Mouse (Mus musculus): ENCODE results near the gene Slc39a13. TPM values are rescaled to one million over a fixed set of nuclear protein-coding genes. Genes with fewer than 3 reads are reported as not detected.
"Not testable (repeated sequence)": the region's sequence is repeated elsewhere in the genome, so short reads cannot be mapped to it uniquely, and the experiment has no call there.

Gene Slc39a13
- polyA plus RNA-seq, 1 experiment from 2014 or later: 16.1 TPM

DNA sequence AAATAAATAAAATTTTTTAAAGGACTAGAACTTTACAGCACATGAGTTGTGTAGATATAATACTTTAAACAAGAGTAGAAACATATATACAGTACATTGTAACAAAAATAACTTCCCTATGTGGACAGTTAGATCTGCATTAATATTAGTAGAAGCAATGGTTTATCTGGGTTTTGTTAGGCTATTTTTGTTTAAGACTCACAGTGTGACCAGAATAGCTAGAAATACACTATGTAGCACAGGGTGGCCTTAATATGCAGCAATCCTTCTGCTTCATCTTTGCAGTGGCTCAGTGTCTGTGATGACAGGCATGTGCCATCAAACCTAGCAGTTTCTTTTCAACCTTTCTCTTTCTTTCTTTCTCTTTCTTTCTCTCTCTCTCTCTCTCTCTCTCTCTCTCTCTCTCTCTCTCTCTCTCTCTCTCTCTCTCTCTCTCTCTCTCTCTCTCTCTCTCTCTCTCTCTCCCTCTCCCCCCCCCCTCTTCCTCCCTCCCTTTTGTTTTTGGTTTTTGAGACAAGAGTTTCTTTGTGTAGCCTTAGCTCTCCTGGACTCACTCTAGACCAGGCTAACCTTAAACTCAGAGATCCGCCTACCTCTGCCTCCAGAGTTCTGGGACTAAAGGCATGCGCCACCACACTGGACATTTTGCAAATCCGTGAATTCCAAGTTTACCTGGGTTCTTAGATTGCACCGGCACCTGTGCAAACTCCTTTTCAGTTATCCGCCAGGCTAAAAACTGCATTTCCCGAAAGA lies 16.9 kb downstream of the Slc39a13 start:
- peaks cover 6% of the 10 kb centered on the region for H3K4me1 ChIP-seq (ENCODE audit: control insufficient read depth, insufficient read depth, low read length)
- ATAC-seq (peak; percentile 73), DNase-seq (ENCODE audit: low spot score) (no peak)
- peak overlapping the region; percentile 81 for H3K9ac ChIP-seq (ENCODE audit: low read length)
- no peaks in the 10 kb centered on the region for H3K9me3 ChIP-seq (replicated peaks; ENCODE audit: control insufficient read depth, low read length)
- H3K36me3 ChIP-seq (ENCODE audit: control insufficient read depth, insufficient read depth, low read length): peaks cover 32% of the 10 kb centered on the region
- peak overlapping the region; percentile 81; the same call in 1 of the 2 replicates for H3K27ac ChIP-seq (ENCODE audit: low read depth, low read length)
- WGBS: 0% methylated on average over 6 of the region's 6 CpGs
- peak overlapping the region; percentile 76 for H3K4me3 ChIP-seq (ENCODE audit: low read depth, low read length)
- no peaks in the 10 kb centered on the region for H3K27me3 ChIP-seq (replicated peaks; ENCODE audit: control insufficient read depth, insufficient read depth, low read length)
- peak overlapping the region; percentile 56 for H3K4me2 ChIP-seq (ENCODE audit: low read length)

DNA sequence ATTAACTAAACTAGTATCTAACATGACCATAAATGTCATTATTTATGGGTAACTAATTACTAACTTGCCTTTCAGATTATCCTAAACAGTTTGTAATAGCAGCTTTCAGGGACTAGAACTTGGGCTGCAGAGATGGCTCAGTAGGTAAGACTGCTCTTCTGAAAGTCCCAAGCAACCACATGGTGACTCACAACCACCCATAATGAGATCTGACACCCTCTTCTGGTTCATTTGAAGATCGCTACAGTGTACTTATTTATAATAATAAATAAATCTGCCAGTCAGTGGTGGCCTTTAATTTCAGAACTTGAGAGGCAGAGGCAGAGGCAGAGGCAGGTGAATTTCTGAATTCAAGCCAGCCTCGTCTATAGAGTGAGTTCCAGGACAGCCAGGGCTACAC lies 17.5 kb downstream of the Slc39a13 start:
- Histone ChIP-seq H3K27ac (ENCODE audit: low read depth, low read length) (no peak overlapping the region), H3K36me3 (ENCODE audit: control insufficient read depth, insufficient read depth, low read length) (peaks cover 25% of the 10 kb centered on the region), H3K4me1 (ENCODE audit: control insufficient read depth, insufficient read depth, low read length) (peaks cover 6% of the 10 kb centered on the region), H3K9me3 (replicated peaks; ENCODE audit: control insufficient read depth, low read length) (no peaks in the 10 kb centered on the region), H3K27me3 (replicated peaks; ENCODE audit: control insufficient read depth, insufficient read depth, low read length) (no peaks in the 10 kb centered on the region), H3K4me2 (ENCODE audit: low read length) (peak overlapping the region; percentile 56), H3K4me3 (ENCODE audit: low read depth, low read length) (peak overlapping the region; percentile 76; the same call in 1 of the 2 replicates), H3K9ac (ENCODE audit: low read length) (no peak overlapping the region)
- no peak for ATAC-seq
- WGBS: 55% methylated on average over 2 of the region's 2 CpGs
- DNase-seq (ENCODE audit: low spot score): peak; percentile 19

DNA sequence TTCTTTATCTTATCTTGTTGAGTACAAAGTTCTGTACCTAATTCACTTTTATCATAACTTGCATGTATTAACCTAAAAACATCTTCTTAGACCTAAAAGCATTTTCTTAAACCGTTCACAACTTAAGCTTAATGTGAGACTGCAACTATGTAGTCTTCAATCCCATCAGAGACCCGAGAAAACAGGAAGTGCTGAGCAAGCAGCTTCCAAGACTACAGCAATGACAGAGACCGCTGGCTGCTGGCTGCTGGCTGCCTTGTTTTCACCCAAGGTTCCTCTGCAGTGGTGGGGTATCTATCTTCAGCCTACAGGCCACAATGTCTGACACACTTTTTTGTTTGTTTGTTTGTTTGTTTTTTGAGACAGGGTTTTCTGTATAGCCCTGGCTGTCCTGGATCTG lies 18.3 kb downstream of the Slc39a13 start:
- peaks cover 17% of the 10 kb centered on the region for H3K36me3 ChIP-seq (ENCODE audit: control insufficient read depth, insufficient read depth, low read length)
- H3K4me3 ChIP-seq (ENCODE audit: low read depth, low read length): no peak overlapping the region
- WGBS: 84% methylated on average over 3 of the region's 3 CpGs
- no peak overlapping the region for H3K9ac ChIP-seq (ENCODE audit: low read length)
- H3K9me3 ChIP-seq (replicated peaks; ENCODE audit: control insufficient read depth, low read length): no peaks in the 10 kb centered on the region
- peaks cover 6% of the 10 kb centered on the region for H3K4me1 ChIP-seq (ENCODE audit: control insufficient read depth, insufficient read depth, low read length)
- no peak overlapping the region for H3K27ac ChIP-seq (ENCODE audit: low read depth, low read length)
- no peak for DNase-seq (ENCODE audit: low spot score)
- H3K27me3 ChIP-seq (replicated peaks; ENCODE audit: control insufficient read depth, insufficient read depth, low read length): no peaks in the 10 kb centered on the region
- no peak for ATAC-seq
- no peak overlapping the region for H3K4me2 ChIP-seq (ENCODE audit: low read length)

DNA sequence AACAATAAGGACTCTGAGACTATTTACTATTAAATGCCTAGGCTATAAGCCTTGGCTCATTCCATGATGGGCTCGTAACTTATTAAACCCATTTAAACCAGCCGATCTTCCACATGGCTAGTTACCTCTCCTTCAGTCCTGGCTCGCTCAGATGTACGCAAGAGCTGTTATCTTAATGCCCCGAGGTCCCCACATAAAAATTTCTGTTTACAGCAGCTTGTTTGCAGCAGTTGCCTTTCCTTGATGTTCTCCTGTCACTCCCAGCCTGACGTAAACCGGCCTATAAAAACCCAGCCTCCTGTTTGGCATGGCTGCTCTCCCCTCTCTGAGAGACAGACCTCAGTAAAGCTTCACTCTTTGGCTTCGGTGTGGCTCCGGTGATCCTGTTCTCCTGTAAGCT lies 22.9 kb downstream of the Slc39a13 start:
- Histone ChIP-seq H3K27ac (ENCODE audit: low read depth, low read length) (no peak overlapping the region), H3K9me3 (replicated peaks; ENCODE audit: control insufficient read depth, low read length) (no peaks in the 10 kb centered on the region), H3K36me3 (ENCODE audit: control insufficient read depth, insufficient read depth, low read length) (no peaks in the 10 kb centered on the region), H3K4me1 (ENCODE audit: control insufficient read depth, insufficient read depth, low read length) (no peaks in the 10 kb centered on the region), H3K4me3 (ENCODE audit: low read depth, low read length) (no peak overlapping the region), H3K9ac (ENCODE audit: low read length) (no peak overlapping the region), H3K4me2 (ENCODE audit: low read length) (no peak overlapping the region), H3K27me3 (replicated peaks; ENCODE audit: control insufficient read depth, insufficient read depth, low read length) (no peaks in the 10 kb centered on the region)
- DNase-seq (ENCODE audit: low spot score) (no peak), ATAC-seq (no peak)
- 75% methylated on average over 9 of the region's 9 CpGs for WGBS

DNA sequence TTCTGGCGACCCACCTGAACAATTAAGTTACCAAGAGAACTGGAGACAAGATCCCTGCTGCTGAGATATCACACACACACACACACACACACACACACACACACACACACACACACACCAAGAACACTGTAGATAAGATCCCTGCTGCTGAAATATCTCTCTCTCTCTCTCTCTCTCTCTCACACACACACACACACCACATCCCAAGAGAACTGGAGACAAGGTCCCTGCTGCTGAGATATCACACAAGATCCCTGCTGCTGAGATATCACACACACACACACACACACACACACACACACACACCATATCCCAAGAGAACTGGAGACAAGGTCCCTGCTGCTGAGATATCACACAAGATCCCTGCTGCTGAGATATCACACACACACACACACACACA lies 24.4 kb downstream of the Slc39a13 start:
- not testable (repeated sequence) for DNase-seq (ENCODE audit: low spot score); H3K4me3 ChIP-seq (ENCODE audit: low read depth, low read length)
- WGBS: 91% methylated on average over 1 of the region's 1 CpGs

DNA sequence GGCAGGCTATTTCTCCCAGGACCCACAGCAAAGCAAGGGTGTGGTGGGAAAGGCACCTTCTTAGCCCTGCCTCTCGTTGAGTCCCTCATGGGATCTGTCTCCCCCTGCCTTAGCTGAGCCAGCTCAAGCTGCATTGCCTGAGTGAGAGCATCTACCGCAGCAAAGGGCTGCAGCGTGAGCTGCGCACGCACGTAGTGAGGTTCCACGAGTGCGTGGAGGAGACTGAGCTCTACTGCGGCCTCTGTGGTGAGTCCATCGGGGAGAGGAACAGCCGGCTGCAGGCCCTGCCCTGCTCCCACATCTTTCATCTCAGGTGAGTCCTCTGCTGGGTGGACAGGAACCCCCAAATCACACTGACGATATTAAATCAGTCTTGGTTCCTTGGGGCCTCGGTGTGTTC lies 25.5 kb downstream of the Slc39a13 start:
- Histone ChIP-seq H3K9ac (ENCODE audit: low read length) (no peak overlapping the region), H3K36me3 (ENCODE audit: control insufficient read depth, insufficient read depth, low read length) (no peaks in the 10 kb centered on the region), H3K4me2 (ENCODE audit: low read length) (no peak overlapping the region), H3K4me3 (ENCODE audit: low read depth, low read length) (no peak overlapping the region), H3K4me1 (ENCODE audit: control insufficient read depth, insufficient read depth, low read length) (no peaks in the 10 kb centered on the region), H3K27ac (ENCODE audit: low read depth, low read length) (no peak overlapping the region), H3K27me3 (replicated peaks; ENCODE audit: control insufficient read depth, insufficient read depth, low read length) (no peaks in the 10 kb centered on the region), H3K9me3 (replicated peaks; ENCODE audit: control insufficient read depth, low read length) (no peaks in the 10 kb centered on the region)
- DNase-seq (ENCODE audit: low spot score): no peak
- no peak for ATAC-seq
- 86% methylated on average over 13 of the region's 13 CpGs for WGBS

More for the DNA sequence above, 24.4 kb downstream of the Slc39a13 start:
- not testable (repeated sequence) for H3K27me3 ChIP-seq (replicated peaks; ENCODE audit: control insufficient read depth, insufficient read depth, low read length); H3K27ac ChIP-seq (ENCODE audit: low read depth, low read length); H3K9me3 ChIP-seq (replicated peaks; ENCODE audit: control insufficient read depth, low read length); H3K9ac ChIP-seq (ENCODE audit: low read length); ATAC-seq; H3K4me1 ChIP-seq (ENCODE audit: control insufficient read depth, insufficient read depth, low read length); H3K4me2 ChIP-seq (ENCODE audit: low read length); H3K36me3 ChIP-seq (ENCODE audit: control insufficient read depth, insufficient read depth, low read length)

DNA sequence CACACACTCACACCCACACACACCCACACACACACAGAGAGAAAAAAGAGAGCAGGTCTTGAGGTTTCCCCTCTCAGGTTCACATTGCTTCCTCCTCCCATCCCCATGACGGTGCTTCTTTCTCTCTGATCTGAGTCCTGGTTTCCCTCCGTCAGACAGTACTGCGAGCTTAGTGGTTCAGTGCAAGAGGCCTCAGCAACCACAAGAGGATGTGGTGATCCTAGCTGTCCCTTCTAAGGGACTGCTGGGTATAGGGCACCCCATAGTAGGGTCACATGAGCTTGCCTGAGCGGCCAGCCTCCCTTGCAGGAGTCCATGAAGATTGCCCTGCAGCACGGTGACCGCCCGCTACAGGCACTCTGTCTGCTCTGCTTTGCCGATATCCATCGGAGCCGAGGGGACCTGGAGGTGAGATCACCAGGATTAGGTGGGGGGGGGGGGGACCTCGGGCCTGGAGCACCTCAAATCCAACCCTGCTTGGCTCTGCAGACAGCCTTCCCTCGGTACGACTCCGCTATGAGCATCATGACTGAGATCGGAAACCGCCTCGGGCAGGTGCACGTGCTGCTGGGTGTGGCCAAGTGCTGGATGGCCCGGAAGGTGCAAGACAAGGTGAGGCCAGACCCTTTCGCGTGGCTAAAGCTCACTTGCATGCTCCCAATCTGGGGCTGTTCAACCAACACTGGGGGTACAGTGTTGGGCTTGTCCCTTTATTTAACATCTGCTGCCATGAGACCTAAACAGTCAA lies 27.4 kb downstream of the Slc39a13 start:
- Histone ChIP-seq H3K9me3 (replicated peaks; ENCODE audit: control insufficient read depth, low read length) (no peaks in the 10 kb centered on the region), H3K4me3 (ENCODE audit: low read depth, low read length) (no peak overlapping the region), H3K4me1 (ENCODE audit: control insufficient read depth, insufficient read depth, low read length) (no peaks in the 10 kb centered on the region), H3K4me2 (ENCODE audit: low read length) (no peak overlapping the region), H3K36me3 (ENCODE audit: control insufficient read depth, insufficient read depth, low read length) (no peaks in the 10 kb centered on the region), H3K27ac (ENCODE audit: low read depth, low read length) (no peak overlapping the region), H3K27me3 (replicated peaks; ENCODE audit: control insufficient read depth, insufficient read depth, low read length) (no peaks in the 10 kb centered on the region), H3K9ac (ENCODE audit: low read length) (peak overlapping the region; percentile 21; the same call in 1 of the 2 replicates)
- ATAC-seq: no peak
- DNase-seq (ENCODE audit: low spot score): no peak
- 67% methylated on average over 21 of the region's 21 CpGs for WGBS

DNA sequence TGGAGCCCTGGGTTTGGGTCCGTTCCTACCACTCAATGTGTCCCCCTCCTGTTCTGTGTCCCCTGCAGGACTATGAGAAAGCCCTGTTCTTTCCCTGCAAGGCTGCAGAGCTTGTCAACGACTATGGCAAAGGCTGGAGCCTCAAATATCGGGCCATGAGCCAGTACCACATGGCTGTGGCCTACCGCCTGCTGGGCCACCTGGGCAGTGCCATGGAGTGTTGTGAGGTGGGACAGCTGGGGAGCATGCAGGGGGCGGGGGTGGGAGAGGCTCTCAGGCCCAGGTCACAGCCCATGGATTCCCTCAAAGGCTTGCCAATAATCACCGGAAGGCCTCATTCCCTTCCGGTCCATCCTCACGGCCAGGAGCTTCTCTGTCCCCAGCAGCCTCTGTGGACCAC lies 28.4 kb downstream of the Slc39a13 start:
- DNase-seq (ENCODE audit: low spot score): no peak
- no peaks in the 10 kb centered on the region for H3K9me3 ChIP-seq (replicated peaks; ENCODE audit: control insufficient read depth, low read length)
- 58% methylated on average over 8 of the region's 8 CpGs for WGBS
- H3K27ac ChIP-seq (ENCODE audit: low read depth, low read length): no peak overlapping the region
- H3K4me2 ChIP-seq (ENCODE audit: low read length): no peak overlapping the region
- no peaks in the 10 kb centered on the region for H3K36me3 ChIP-seq (ENCODE audit: control insufficient read depth, insufficient read depth, low read length)
- ATAC-seq: no peak
- H3K27me3 ChIP-seq (replicated peaks; ENCODE audit: control insufficient read depth, insufficient read depth, low read length): no peaks in the 10 kb centered on the region
- no peaks in the 10 kb centered on the region for H3K4me1 ChIP-seq (ENCODE audit: control insufficient read depth, insufficient read depth, low read length)
- no peak overlapping the region for H3K9ac ChIP-seq (ENCODE audit: low read length)
- no peak overlapping the region for H3K4me3 ChIP-seq (ENCODE audit: low read depth, low read length)

DNA sequence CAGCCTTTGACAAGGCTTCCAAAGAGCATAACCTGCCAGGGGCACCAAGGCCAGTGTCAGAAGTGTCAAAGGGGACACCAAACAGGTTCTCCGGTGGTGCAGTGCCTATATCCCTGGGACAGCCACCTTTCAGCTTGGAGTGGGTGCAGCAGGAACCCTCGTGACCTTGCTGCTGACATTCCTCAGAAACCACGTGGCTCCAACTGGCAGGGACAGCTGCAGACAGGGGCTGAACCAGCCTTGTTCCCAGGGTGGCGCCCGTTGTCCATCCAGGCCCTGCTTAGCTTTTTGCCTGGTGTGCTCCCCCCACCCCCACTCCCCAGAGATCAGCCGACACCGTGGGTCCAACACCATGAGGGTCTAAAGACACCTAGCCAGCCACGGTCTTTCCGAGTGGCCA lies 34.8 kb downstream of the Slc39a13 start, which contains the start of gene Rapsn:
Rapsn (plus strand) TSS at position 236 of the 400 bp plus-strand sequence.
- Histone ChIP-seq H3K4me3 (ENCODE audit: low read depth, low read length) (no peak within 1 kb of the TSS), H3K9me3 (replicated peaks; ENCODE audit: control insufficient read depth, low read length) (no peaks in the 10 kb centered on the region), H3K4me1 (ENCODE audit: control insufficient read depth, insufficient read depth, low read length) (no peaks in the 10 kb centered on the region), H3K27me3 (replicated peaks; ENCODE audit: control insufficient read depth, insufficient read depth, low read length) (no peaks in the 10 kb centered on the region), H3K4me2 (ENCODE audit: low read length) (no peak within 1 kb of the TSS), H3K27ac (ENCODE audit: low read depth, low read length) (no peak within 1 kb of the TSS), H3K36me3 (ENCODE audit: control insufficient read depth, insufficient read depth, low read length) (no peaks in the 10 kb centered on the region), H3K9ac (ENCODE audit: low read length) (no peak within 1 kb of the TSS)
- ATAC-seq (no peak), DNase-seq (ENCODE audit: low spot score) (no peak)
- 73% methylated on average over 9 of the region's 9 CpGs for WGBS

Measured in forebrain, embryonic 14.5 days (tissue).